Mouse (Mus musculus): Measurements from ENCODE around the gene Aqp3. TPM values are rescaled to one million over a fixed set of nuclear protein-coding genes. Genes with fewer than 3 reads are reported as not detected.

Gene Aqp3
- 4.1 and 7.4 TPM in 2 replicates for polyA plus RNA-seq (2015; fragmentation: Nextera tagmentation; extraction: Ambion mirVana)

DNA sequence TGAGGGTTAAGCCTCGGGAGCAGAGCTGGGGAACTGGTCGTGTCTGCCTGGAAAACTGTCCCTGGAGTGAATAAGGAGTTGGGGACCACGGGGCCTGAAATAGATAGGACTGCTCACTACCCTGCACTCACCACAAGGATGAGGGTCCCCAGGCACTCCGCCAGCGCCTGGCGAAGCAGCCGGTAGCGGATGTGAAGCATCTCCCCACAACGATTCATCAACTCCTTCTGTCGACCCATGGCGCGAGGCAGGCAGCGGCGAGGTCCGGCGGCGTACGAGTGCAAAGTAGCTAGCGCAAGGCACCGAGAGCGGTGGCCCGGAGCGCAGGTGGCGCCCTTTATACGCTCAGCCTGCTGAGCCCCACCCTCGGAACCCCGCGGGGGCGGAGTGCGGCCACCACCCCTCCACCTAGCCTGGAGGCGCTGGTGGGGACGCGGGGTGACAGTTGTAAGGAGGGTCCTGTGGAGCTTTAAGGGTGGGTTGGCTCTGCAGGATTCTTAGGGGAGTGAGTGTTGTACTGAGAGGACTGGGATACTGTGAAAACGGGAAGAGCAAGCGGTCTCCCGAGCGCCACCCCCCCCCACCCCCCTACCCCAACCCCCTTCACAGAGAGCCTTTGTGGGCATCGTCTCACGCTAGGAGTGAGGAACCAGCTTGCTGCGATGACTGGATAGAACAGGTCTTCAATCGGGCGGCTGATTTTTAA lies at the start of gene Aqp3:
Aqp3 (minus strand) TSS at position 313 of the 706 bp plus-strand sequence.
- H3K4me1 ChIP-seq (replicated peaks; ENCODE audit: control insufficient read depth, insufficient read depth, low read length), result peaks cover 19% of the 10 kb centered on the region
- no peaks in the 10 kb centered on the region for H3K36me3 ChIP-seq (ENCODE audit: control insufficient read depth, insufficient read depth)
- no peak within 1 kb of the TSS for H3K27ac ChIP-seq (ENCODE audit: low read depth, low read length)
- H3K4me3 ChIP-seq (ENCODE audit: low read depth, low read length), result peak within 1 kb of the TSS; percentile 33
- ATAC-seq, result peak; percentile 25; the same call in 1 of the 2 replicates
- no peak within 1 kb of the TSS; the same call in 1 of the 2 replicates for H3K9ac ChIP-seq (ENCODE audit: low read depth, low read length)
- under 1% methylated on average over 42 of the region's 42 CpGs for WGBS
- H3K27me3 ChIP-seq (replicated peaks; ENCODE audit: control insufficient read depth, insufficient read depth, low read length), result peaks cover 12% of the 10 kb centered on the region; the same call in 1 of the 2 replicates
- H3K9me3 ChIP-seq (ENCODE audit: control insufficient read depth), result no peaks in the 10 kb centered on the region
- H3K4me2 ChIP-seq (replicated peaks; ENCODE audit: low read depth), result peak within 1 kb of the TSS; percentile 74
- TF ChIP-seq CTCF (IDR thresholded peaks at IDR 0.05; ENCODE audit: low read depth), result peak; percentile 18; the same call in 1 of the 2 replicates

DNA sequence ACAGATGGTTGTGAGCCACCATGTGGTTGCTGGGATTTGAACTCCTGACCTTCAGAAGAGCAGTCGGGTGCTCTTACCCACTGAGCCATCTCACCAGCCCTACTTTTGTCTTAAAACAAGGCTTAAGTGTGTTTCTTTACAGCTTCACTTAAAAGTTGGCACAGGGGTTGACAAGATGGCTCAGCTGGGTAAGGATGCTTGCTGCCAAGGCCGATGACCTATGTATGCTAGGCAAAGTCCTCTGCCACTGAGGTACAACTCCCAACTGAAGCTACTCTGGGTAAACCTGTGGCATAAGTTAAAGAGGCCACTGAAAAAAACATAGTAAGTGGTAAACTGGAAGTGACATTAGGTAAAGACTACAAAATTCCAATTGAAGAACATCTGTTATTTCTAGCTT lies 44.6 kb upstream of the Aqp3 start:
- no peak overlapping the region for H3K27ac ChIP-seq (ENCODE audit: low read depth, low read length)
- TF ChIP-seq CTCF (IDR thresholded peaks at IDR 0.05; ENCODE audit: low read depth), result no peak
- WGBS, result 83% methylated on average over 2 of the region's 2 CpGs

DNA sequence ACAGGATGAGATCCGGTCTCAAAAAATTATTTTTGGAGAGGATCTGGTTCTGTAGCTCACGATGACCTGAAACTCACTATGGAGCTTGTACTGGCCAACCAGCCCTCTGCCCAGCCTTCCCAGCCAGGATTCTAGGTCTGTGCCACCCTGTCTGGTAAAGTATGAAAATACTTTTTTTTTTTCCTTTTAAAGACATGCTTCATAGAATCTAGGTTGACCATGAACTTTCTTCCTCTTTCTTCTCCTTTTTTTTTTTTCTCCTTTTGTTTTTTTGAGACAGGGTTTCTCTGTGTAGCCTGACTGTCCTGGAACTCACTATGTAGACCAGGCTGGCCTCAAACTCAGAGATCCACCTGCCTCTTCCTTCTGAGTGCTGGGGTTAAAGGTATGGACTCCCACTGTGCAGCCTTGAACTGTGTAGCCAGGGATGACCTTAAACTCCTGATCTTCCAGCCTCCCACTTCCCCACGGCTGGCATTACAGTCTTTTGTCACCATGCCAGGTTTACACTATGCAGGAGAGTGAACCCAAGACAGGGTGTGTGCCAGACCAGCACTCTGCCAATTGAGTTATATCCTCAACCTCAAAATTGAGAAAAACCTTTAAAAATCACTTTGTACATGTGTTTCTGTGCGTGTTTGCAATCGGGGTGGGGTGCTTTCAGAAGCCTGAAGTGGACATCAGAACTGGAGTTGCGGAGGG lies 42.3 kb upstream of the Aqp3 start:
- Histone ChIP-seq H3K27ac (ENCODE audit: low read depth, low read length) (no peak overlapping the region), H3K4me2 (replicated peaks; ENCODE audit: low read depth) (no peak overlapping the region), H3K4me3 (ENCODE audit: low read depth, low read length) (no peak overlapping the region), H3K4me1 (replicated peaks; ENCODE audit: control insufficient read depth, insufficient read depth, low read length) (no peaks in the 10 kb centered on the region; the same call in 1 of the 2 replicates), H3K9me3 (ENCODE audit: control insufficient read depth) (no peaks in the 10 kb centered on the region), H3K36me3 (ENCODE audit: control insufficient read depth, insufficient read depth) (0 out of 2 replicates have a peak, but pooled peaks cover 5% of the 10 kb centered on the region), H3K9ac (ENCODE audit: low read depth, low read length) (no peak overlapping the region), H3K27me3 (replicated peaks; ENCODE audit: control insufficient read depth, insufficient read depth, low read length) (no peaks in the 10 kb centered on the region)
- 86% methylated on average over 6 of the region's 6 CpGs for WGBS
- ATAC-seq, result no peak
- TF ChIP-seq CTCF (IDR thresholded peaks at IDR 0.05; ENCODE audit: low read depth), result no peak

More for the DNA sequence above, 44.6 kb upstream of the Aqp3 start:
- no peaks in the 10 kb centered on the region for H3K27me3 ChIP-seq (replicated peaks; ENCODE audit: control insufficient read depth, insufficient read depth, low read length)
- no peak for ATAC-seq
- H3K4me2 ChIP-seq (replicated peaks; ENCODE audit: low read depth), result no peak overlapping the region
- no peak overlapping the region for H3K4me3 ChIP-seq (ENCODE audit: low read depth, low read length)
- no peaks in the 10 kb centered on the region for H3K4me1 ChIP-seq (replicated peaks; ENCODE audit: control insufficient read depth, insufficient read depth, low read length)
- no peaks in the 10 kb centered on the region for H3K9me3 ChIP-seq (ENCODE audit: control insufficient read depth)
- 0 out of 2 replicates have a peak, but pooled peaks cover 5% of the 10 kb centered on the region for H3K36me3 ChIP-seq (ENCODE audit: control insufficient read depth, insufficient read depth)
- H3K9ac ChIP-seq (ENCODE audit: low read depth, low read length), result no peak overlapping the region

DNA sequence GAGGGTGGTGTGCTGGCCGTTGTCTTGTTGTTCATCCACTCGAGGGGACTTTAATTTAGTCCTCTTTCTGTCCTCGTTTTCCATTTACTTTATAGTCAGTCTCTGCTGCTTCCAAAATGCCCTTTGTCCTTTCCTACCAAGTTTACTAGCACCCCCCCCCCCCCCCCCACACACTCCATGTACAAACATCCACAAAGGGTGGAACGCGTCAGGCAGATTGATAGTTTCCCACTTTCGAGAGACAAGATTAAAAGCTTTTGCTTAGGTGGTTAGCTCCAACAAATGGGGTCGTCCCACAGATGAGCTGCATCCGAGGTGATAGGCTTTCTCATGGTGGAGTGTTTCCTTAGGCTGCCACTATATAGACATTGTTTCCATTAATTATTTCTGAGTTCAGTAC lies 38.8 kb upstream of the Aqp3 start:
- peak overlapping the region; percentile 98; the same call in 1 of the 2 replicates for H3K27ac ChIP-seq (ENCODE audit: low read depth, low read length)
- H3K9ac ChIP-seq (ENCODE audit: low read depth, low read length), result peak overlapping the region; percentile 97
- WGBS, result under 1% methylated on average over 8 of the region's 8 CpGs
- no peak for ATAC-seq
- H3K4me2 ChIP-seq (replicated peaks; ENCODE audit: low read depth), result peak overlapping the region; percentile 82
- 0 out of 2 replicates have a peak, but pooled peaks cover 5% of the 10 kb centered on the region for H3K36me3 ChIP-seq (ENCODE audit: control insufficient read depth, insufficient read depth)
- H3K4me3 ChIP-seq (ENCODE audit: low read depth, low read length), result peak overlapping the region; percentile 96
- peaks cover 4% of the 10 kb centered on the region for H3K4me1 ChIP-seq (replicated peaks; ENCODE audit: control insufficient read depth, insufficient read depth, low read length)
- TF ChIP-seq CTCF (IDR thresholded peaks at IDR 0.05; ENCODE audit: low read depth), result no peak
- H3K27me3 ChIP-seq (replicated peaks; ENCODE audit: control insufficient read depth, insufficient read depth, low read length), result no peaks in the 10 kb centered on the region
- no peaks in the 10 kb centered on the region for H3K9me3 ChIP-seq (ENCODE audit: control insufficient read depth)

DNA sequence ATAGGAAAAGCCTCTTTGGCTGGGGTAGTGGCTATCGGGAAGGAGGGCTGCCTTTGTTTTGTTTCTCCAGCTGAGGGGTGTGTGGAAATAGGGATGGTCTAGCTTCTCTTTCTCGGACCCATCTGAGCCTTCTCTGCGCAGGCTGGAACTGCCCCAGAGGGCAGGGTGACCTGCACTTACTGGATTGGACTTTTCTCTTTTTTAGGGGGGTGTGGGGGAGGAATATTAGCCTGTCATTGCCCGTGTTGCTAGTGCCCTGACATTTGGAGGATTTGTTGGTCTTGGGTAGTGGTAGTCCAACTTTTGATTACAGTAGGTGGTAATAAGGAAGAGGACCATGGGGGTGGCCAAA lies 38.4 kb upstream of the Aqp3 start:
- Histone ChIP-seq H3K4me1 (replicated peaks; ENCODE audit: control insufficient read depth, insufficient read depth, low read length) (peaks cover 4% of the 10 kb centered on the region), H3K9ac (ENCODE audit: low read depth, low read length) (peak overlapping the region; percentile 97), H3K27me3 (replicated peaks; ENCODE audit: control insufficient read depth, insufficient read depth, low read length) (no peaks in the 10 kb centered on the region), H3K27ac (ENCODE audit: low read depth, low read length) (peak overlapping the region; percentile 98), H3K4me3 (ENCODE audit: low read depth, low read length) (peak overlapping the region; percentile 96), H3K36me3 (ENCODE audit: control insufficient read depth, insufficient read depth) (0 out of 2 replicates have a peak, but pooled peaks cover 5% of the 10 kb centered on the region), H3K9me3 (ENCODE audit: control insufficient read depth) (no peaks in the 10 kb centered on the region), H3K4me2 (replicated peaks; ENCODE audit: low read depth) (peak overlapping the region; percentile 82)
- 0 out of 2 replicates have a peak, but pooled peaks have one; percentile 12 for ATAC-seq
- WGBS, result 0% methylated on average over 4 of the region's 4 CpGs
- TF ChIP-seq CTCF (IDR thresholded peaks at IDR 0.05; ENCODE audit: low read depth), result no peak

All from intestine, postnatal 0 days (tissue).